Mouse (Mus musculus) kidney, postnatal 14 days (tissue): ENCODE measurements around the gene Mad1l1.
A peak's percentile ranks its signal among the peaks of the same experiment; 100 is the strongest.

Experiments
- DNase-seq: peaks from one replicate; pipeline ENCODE4 v3.0.0; 2022; ENCODE audit warnings: mixed read lengths

Mad1l1 gene

GRCm38 (mm10) chr5:140174814-140175490, 146.4 kb downstream of the Mad1l1 start:
- peak; percentile 7 for DNase-seq

- DNase-seq: no peak
These were observed 147.3 kb downstream of the Mad1l1 start for GRCm38 (mm10) chr5:140174066-140174465.

GRCm38 (mm10) chr5:140173181-140173580, 148.2 kb downstream of the Mad1l1 start:
- DNase-seq: no peak

- DNase-seq: no peak
These were observed 149.6 kb downstream of the Mad1l1 start for GRCm38 (mm10) chr5:140171710-140172109.

GRCm38 (mm10) chr5:140167531-140167930, 153.8 kb downstream of the Mad1l1 start:
- no peak for DNase-seq

GRCm38 (mm10) chr5:140167080-140167479, 154.3 kb downstream of the Mad1l1 start:
- DNase-seq: no peak

GRCm38 (mm10) chr5:140163947-140164346, 157.4 kb downstream of the Mad1l1 start:
- no peak for DNase-seq

GRCm38 (mm10) chr5:140162071-140162845, 159.1 kb downstream of the Mad1l1 start:
- DNase-seq: no peak

- no peak for DNase-seq
These were observed 162.3 kb downstream of the Mad1l1 start for GRCm38 (mm10) chr5:140159007-140159406.

GRCm38 (mm10) chr5:140157886-140158627, 163.3 kb downstream of the Mad1l1 start:
- no peak for DNase-seq

GRCm38 (mm10) chr5:140154166-140154565, 167.2 kb downstream of the Mad1l1 start:
- no peak for DNase-seq

- DNase-seq: no peak
These were observed 169.5 kb downstream of the Mad1l1 start for GRCm38 (mm10) chr5:140151871-140152270.

GRCm38 (mm10) chr5:140151180-140151579, 170.2 kb downstream of the Mad1l1 start:
- DNase-seq: no peak

GRCm38 (mm10) chr5:140150694-140151093, 170.7 kb downstream of the Mad1l1 start:
- no peak for DNase-seq

GRCm38 (mm10) chr5:140150136-140150535, 171.2 kb downstream of the Mad1l1 start:
- DNase-seq: no peak

GRCm38 (mm10) chr5:140149298-140149697, 172.1 kb downstream of the Mad1l1 start:
- no peak for DNase-seq

- DNase-seq: no peak
These were observed 177.8 kb downstream of the Mad1l1 start for GRCm38 (mm10) chr5:140143541-140143940.

- DNase-seq: no peak
These were observed 180.0 kb downstream of the Mad1l1 start for GRCm38 (mm10) chr5:140141336-140141735.

GRCm38 (mm10) chr5:140140214-140140613, 181.1 kb downstream of the Mad1l1 start:
- peak; percentile 65 for DNase-seq

GRCm38 (mm10) chr5:140135734-140136625, 185.4 kb downstream of the Mad1l1 start:
- DNase-seq: no peak

- no peak for DNase-seq
These were observed 187.3 kb downstream of the Mad1l1 start for GRCm38 (mm10) chr5:140134021-140134420.

GRCm38 (mm10) chr5:140128414-140128981, 192.9 kb downstream of the Mad1l1 start:
- DNase-seq: peak; percentile 27
